Mouse (Mus musculus) ES-E14 (cell line): Measurements from ENCODE around the gene Adamtsl4. TPM values are rescaled to one million over a fixed set of nuclear protein-coding genes. Genes with fewer than 3 reads are reported as not detected.

Experiments used
- DNase-seq: peaks from one replicate; pipeline ENCODE4 v3.0.0-alpha.2; 2013; ENCODE audit warnings: low read depth, low spot score
- H3K27ac ChIP-seq: 2 replicates; pipeline ENCODE4 v1.5.1; 2012; ENCODE audit warnings: low read depth, mild to moderate bottlenecking, low read length, moderate library complexity, mixed read lengths; ENCODE audit not compliant: poor library complexity, insufficient read depth, severe bottlenecking
- H3K36me3 ChIP-seq: 2 replicates; pipeline ENCODE4 v1.6.1; 2012; ENCODE audit warnings: mild to moderate bottlenecking, low read length, moderate library complexity, mixed read lengths; ENCODE audit not compliant: control insufficient read depth, poor library complexity, insufficient read depth, severe bottlenecking
- H3K4me1 ChIP-seq, 2 experiments: fragments of 150-350 bp in 1 of 2; sonication (generic) in 1 of 2; 2 replicates each; pipeline ENCODE4 v1.6.1; 2012; ENCODE audit warnings: low read length in 2 of 2, mild to moderate bottlenecking in 1 of 2, mixed read lengths in 1 of 2; ENCODE audit not compliant: control insufficient read depth in 2 of 2, insufficient read depth in 2 of 2, poor library complexity in 1 of 2
- H3K4me3 ChIP-seq, 2 experiments: fragments of 150-350 bp in 1 of 2; sonication (generic) in 1 of 2; 2 replicates each; pipeline ENCODE4 v1.5.1; 2012; ENCODE audit warnings: low read length in 2 of 2, low read depth in 1 of 2, mild to moderate bottlenecking in 1 of 2, mixed read lengths in 1 of 2; ENCODE audit not compliant: insufficient read depth in 1 of 2, poor library complexity in 1 of 2, severe bottlenecking in 1 of 2
- H3K9ac ChIP-seq: 2 replicates; pipeline ENCODE4 v1.6.1; 2012; ENCODE audit warnings: low read depth, mild to moderate bottlenecking, low read length, mixed read lengths; ENCODE audit not compliant: poor library complexity, insufficient read depth, severe bottlenecking
- H3K9me3 ChIP-seq: fragments of 150-350 bp; sonication (generic); 2 replicates; pipeline ENCODE4 v1.6.1; 2012; ENCODE audit warnings: low read depth, mild to moderate bottlenecking, low read length; ENCODE audit not compliant: control insufficient read depth, insufficient read depth
- CHD2 ChIP-seq: IDR thresholded peaks from 2 replicates; pipeline ENCODE4 v1.6.1; 2014; ENCODE audit warnings: mild to moderate bottlenecking, low read depth, low read length, inconsistent platforms
- HCFC1 ChIP-seq: IDR thresholded peaks from 2 replicates; pipeline ENCODE4 v1.6.1; 2012; ENCODE audit warnings: low read length, inconsistent platforms, borderline replicate concordance; ENCODE audit not compliant: insufficient read depth
- MAFK ChIP-seq: IDR thresholded peaks from 2 replicates; pipeline ENCODE4 v1.6.1; 2014; ENCODE audit warnings: mild to moderate bottlenecking, low read depth, low read length, inconsistent platforms; ENCODE audit not compliant: insufficient read depth
- ZC3H11A ChIP-seq: IDR thresholded peaks from 2 replicates; pipeline ENCODE4 v1.6.1; 2012; ENCODE audit warnings: low read depth, mild to moderate bottlenecking, inconsistent platforms, low read length, borderline replicate concordance
- ZNF384 ChIP-seq: IDR thresholded peaks from 2 replicates; pipeline ENCODE4 v1.6.1; 2012; ENCODE audit warnings: low read depth, low read length, inconsistent platforms
- in situ Hi-C, 2 experiments: fragments of 600-800 bp; cut with MboI; formaldehyde crosslinking; loops; one replicate each; pipeline ENCODE4 v1.15.1; 2025; ENCODE audit warnings: low sequenced_read_pairs in 2 of 2, inconsistent platforms in 1 of 2; ENCODE audit not compliant: unreplicated experiment in 2 of 2
- total RNA-seq: library from RNA; depleted of rRNA; stranded (reverse); fragments of 300-350 nt; gene quantifications from 2 replicates; pipeline ENCODE4 v1.2.3, GENCODE M21; 2012

The Adamtsl4 gene
- total RNA-seq, 1 experiment, result 1.9 TPM

GRCm38 (mm10) chr3:95726696-95727358, 39.1 kb upstream of the Adamtsl4 start:
- Histone ChIP-seq H3K4me3 (no peak overlapping the region), H3K4me1 (no peaks in the 10 kb centered on the region; a peak in 2 of 4 replicates), H3K9me3 (no peaks in the 10 kb centered on the region), H3K27ac (no peak overlapping the region), H3K36me3 (no peaks in the 10 kb centered on the region), H3K9ac (no peak overlapping the region)
- no peak for DNase-seq
- in situ Hi-C loops, result no loop called here
- TF ChIP-seq ZNF384 (no peak), HCFC1 (no peak), CHD2 (no peak), ZC3H11A (no peak), MAFK (no peak)

DNA sequence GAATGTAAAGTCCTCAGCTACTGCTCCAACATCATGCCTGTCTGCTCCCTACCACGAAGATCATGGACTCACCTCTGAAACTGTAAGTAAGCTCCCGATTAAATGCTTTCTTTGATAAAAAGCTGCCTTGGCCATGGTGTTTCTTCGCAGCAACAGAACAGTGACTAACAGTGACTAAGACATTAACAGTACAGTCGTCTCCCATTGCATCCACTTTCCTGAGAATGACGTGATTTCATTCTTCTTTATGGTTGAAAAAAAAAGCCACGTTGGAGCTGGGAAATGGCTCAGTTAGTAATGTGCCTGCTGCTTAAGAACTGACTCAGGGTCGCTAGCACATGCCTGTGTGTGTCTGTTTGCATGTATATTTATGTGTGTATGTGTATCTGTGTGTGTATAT, 38.1 kb upstream of the Adamtsl4 start:
- Histone ChIP-seq H3K4me1 (no peaks in the 10 kb centered on the region; a peak in 2 of 4 replicates), H3K9me3 (no peaks in the 10 kb centered on the region), H3K27ac (no peak overlapping the region), H3K9ac (no peak overlapping the region), H3K36me3 (no peaks in the 10 kb centered on the region), H3K4me3 (no peak overlapping the region)
- TF ChIP-seq ZNF384 (no peak), ZC3H11A (no peak), CHD2 (no peak), HCFC1 (no peak), MAFK (no peak)
- DNase-seq, result no peak
- in situ Hi-C loops, result no loop called here

DNA sequence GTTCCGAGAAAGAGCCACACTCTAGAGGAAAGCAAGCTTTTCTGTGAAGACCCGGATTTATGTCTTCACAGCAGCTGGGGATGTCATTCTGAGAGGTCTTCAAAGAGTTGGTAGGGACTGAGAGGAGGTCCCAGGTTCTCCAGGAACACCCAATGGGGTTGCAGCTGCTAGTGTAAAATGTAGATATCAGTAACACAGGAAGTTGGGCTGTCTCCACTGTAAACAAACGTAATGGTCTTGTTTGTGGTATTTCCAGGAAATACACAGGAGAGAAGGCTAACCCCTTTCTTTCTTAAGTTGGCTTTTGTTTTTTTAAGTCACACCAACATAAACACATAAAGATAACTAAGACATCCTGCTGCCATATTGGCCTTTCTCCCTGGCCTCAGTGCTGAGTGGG, 34.7 kb upstream of the Adamtsl4 start:
- no peak for DNase-seq
- H3K9ac ChIP-seq, result no peak overlapping the region
- in situ Hi-C loops, result no loop called here
- no peaks in the 10 kb centered on the region for H3K9me3 ChIP-seq
- no peaks in the 10 kb centered on the region for H3K36me3 ChIP-seq
- no peaks in the 10 kb centered on the region for H3K4me1 ChIP-seq
- TF ChIP-seq ZNF384 (no peak), HCFC1 (no peak), ZC3H11A (no peak), MAFK (no peak), CHD2 (no peak)
- H3K4me3 ChIP-seq, result no peak overlapping the region
- no peak overlapping the region for H3K27ac ChIP-seq

- Histone ChIP-seq H3K36me3 (no peaks in the 10 kb centered on the region), H3K4me3 (no peak overlapping the region), H3K4me1 (no peaks in the 10 kb centered on the region), H3K9me3 (no peaks in the 10 kb centered on the region), H3K9ac (no peak overlapping the region), H3K27ac (no peak overlapping the region)
- no peak for DNase-seq
- in situ Hi-C loops, result no loop called here
- TF ChIP-seq CHD2 (no peak), ZNF384 (no peak), MAFK (no peak), ZC3H11A (no peak), HCFC1 (no peak)
These were observed 30.4 kb upstream of the Adamtsl4 start for GRCm38 (mm10) chr3:95718153-95718552.

DNA sequence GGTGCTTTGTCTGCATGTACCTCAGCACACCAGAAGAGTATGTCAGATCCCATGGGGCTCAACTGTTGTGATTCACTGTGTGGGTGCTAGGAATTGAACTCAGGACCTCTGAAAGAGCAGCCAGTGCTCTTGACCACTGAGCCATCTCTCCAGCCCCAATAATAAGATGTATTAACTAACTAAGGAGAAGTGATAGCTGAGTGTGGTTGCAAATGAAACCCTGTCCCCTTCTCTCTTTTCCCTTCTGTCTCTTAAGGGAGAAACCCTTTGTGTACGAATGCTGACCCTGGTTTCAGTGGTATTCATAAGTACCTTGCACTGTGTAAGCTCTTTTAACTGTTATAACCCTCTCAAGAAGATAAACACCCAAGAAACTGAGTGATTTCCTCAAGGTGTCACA, 28.4 kb upstream of the Adamtsl4 start:
- H3K9ac ChIP-seq, result no peak overlapping the region
- H3K9me3 ChIP-seq, result no peaks in the 10 kb centered on the region
- H3K36me3 ChIP-seq, result no peaks in the 10 kb centered on the region
- DNase-seq, result no peak
- no peaks in the 10 kb centered on the region for H3K4me1 ChIP-seq
- in situ Hi-C loops, result no loop called here
- no peak for TF ChIP-seq ZNF384
- TF ChIP-seq HCFC1, result no peak
- no peak for TF ChIP-seq MAFK
- no peak for TF ChIP-seq ZC3H11A
- TF ChIP-seq CHD2, result no peak
- H3K27ac ChIP-seq, result no peak overlapping the region
- no peak overlapping the region for H3K4me3 ChIP-seq
